Mouse (Mus musculus) cerebellum, adult 9-11 months (tissue): ENCODE measurements around the gene Elmsan1.
A peak's percentile ranks its signal among the peaks of the same experiment; 100 is the strongest.

Experiments
- DNase-seq: peaks from one replicate; pipeline ENCODE4 v3.0.0; 2022

Gene Elmsan1

GRCm38 (mm10) chr12:84142281-84143050 lies 76.2 kb downstream of the Elmsan1 start:
- DNase-seq = no peak

GRCm38 (mm10) chr12:84141271-84141670 lies 77.4 kb downstream of the Elmsan1 start:
- no peak for DNase-seq

GRCm38 (mm10) chr12:84140135-84140534 lies 78.5 kb downstream of the Elmsan1 start:
- DNase-seq = no peak

GRCm38 (mm10) chr12:84137131-84137530 lies 81.5 kb downstream of the Elmsan1 start:
- no peak for DNase-seq

- DNase-seq = no peak
Measured at GRCm38 (mm10) chr12:84132265-84132664, 86.4 kb downstream of the Elmsan1 start.

- no peak for DNase-seq
Measured at GRCm38 (mm10) chr12:84129931-84130330, 88.8 kb downstream of the Elmsan1 start.

- DNase-seq = no peak
Measured at GRCm38 (mm10) chr12:84128576-84128975, 90.1 kb downstream of the Elmsan1 start.

- no peak for DNase-seq
Measured at GRCm38 (mm10) chr12:84126899-84127298, 91.8 kb downstream of the Elmsan1 start.

GRCm38 (mm10) chr12:84125892-84126291 lies 92.8 kb downstream of the Elmsan1 start:
- DNase-seq = no peak

GRCm38 (mm10) chr12:84119584-84119983 lies 99.1 kb downstream of the Elmsan1 start:
- no peak for DNase-seq

- DNase-seq = peak; percentile 88
Measured at GRCm38 (mm10) chr12:84114153-84114994, 104.3 kb downstream of the Elmsan1 start, which contains the start of gene Dnal1. Gene Dnal1 (plus strand): TSS chr12:84114366.

GRCm38 (mm10) chr12:84113676-84114075 lies 105.0 kb downstream of the Elmsan1 start:
- no peak for DNase-seq

- DNase-seq = no peak
Measured at GRCm38 (mm10) chr12:84110814-84111213, 107.9 kb downstream of the Elmsan1 start.

GRCm38 (mm10) chr12:84109924-84110323 lies 108.8 kb downstream of the Elmsan1 start:
- no peak for DNase-seq

- DNase-seq = no peak
Measured at GRCm38 (mm10) chr12:84107692-84108091, 111.0 kb downstream of the Elmsan1 start.

GRCm38 (mm10) chr12:84107012-84107411 lies 111.7 kb downstream of the Elmsan1 start:
- no peak for DNase-seq

GRCm38 (mm10) chr12:84101493-84101845 lies 117.2 kb downstream of the Elmsan1 start:
- no peak for DNase-seq

- DNase-seq = peak; percentile 44
Measured at GRCm38 (mm10) chr12:84100604-84101492, 117.8 kb downstream of the Elmsan1 start, which contains the start of gene Acot6. Gene Acot6 (plus strand): TSS chr12:84100654.

- DNase-seq = no peak
Measured at GRCm38 (mm10) chr12:84100071-84100470, 118.6 kb downstream of the Elmsan1 start.

- DNase-seq = no peak
Measured at GRCm38 (mm10) chr12:84099605-84100004, 119.1 kb downstream of the Elmsan1 start.
